Mouse (Mus musculus) gastrocnemius, postnatal 4 days (tissue): Measurements from ENCODE around the gene Syap1. TPM values are rescaled to one million over a fixed set of nuclear protein-coding genes. Genes with fewer than 3 reads are reported as not detected.
"Not testable (repeated sequence)": the region's sequence is repeated elsewhere in the genome, so short reads cannot be mapped to it uniquely, and the experiment has no call there.

Experiments used
- DNase-seq, 2 experiments: peaks; one replicate each; pipeline ENCODE4 v3.0.0; 2021 to 2022; ENCODE audit warnings: low spot score in 2 of 2, mixed read lengths in 2 of 2
- microRNA-seq: library from miRNA; unstranded; fragments of <30 nt; microRNA quantifications from one replicate; pipeline ENCODE4 v1.2.0, GENCODE M21; 2021
- total RNA-seq, 2 experiments: library from RNA; stranded (reverse); gene quantifications; 2 replicates each; pipeline ENCODE4 v1.2.3; 2021

Syap1 gene
- total RNA-seq, 2 experiments from 2014 or later, result 42.7 to 43.8 TPM

GRCm38 (mm10) chrX:162831036-162831435 lies 57.2 kb downstream of the Syap1 start:
- DNase-seq, result no peak

- not testable (repeated sequence) for DNase-seq
Observed at GRCm38 (mm10) chrX:162830313-162830712, 57.9 kb downstream of the Syap1 start.

GRCm38 (mm10) chrX:162829741-162830140 lies 58.5 kb downstream of the Syap1 start:
- DNase-seq, result no peak

GRCm38 (mm10) chrX:162829203-162829708 lies 59.0 kb downstream of the Syap1 start, which contains the start of gene Txlng:
Gene Txlng, minus strand, starts transcription at chrX:162829454.
- DNase-seq, result peak; percentile 75 to 92

- DNase-seq, result peak in 1 of 2 experiments; percentile 8
Observed at GRCm38 (mm10) chrX:162828783-162829182, 59.5 kb downstream of the Syap1 start.

GRCm38 (mm10) chrX:162828016-162828415 lies 60.2 kb downstream of the Syap1 start:
- DNase-seq, result no peak

Small RNA genes lying within 50 kb of the gene (microRNA-seq; reads per million reads assigned to microRNA genes)
- not detected for gene Mir3473a

Other genes with a start within 250 kb of the Syap1 start
- 1 to 10 TPM; 7.7 to 9.2 TPM for gene Reps2, start 244.8 kb downstream of the Syap1 start, total RNA-seq
- gene Rbbp7, start 128.0 kb downstream of the Syap1 start, total RNA-seq, result 100 to 1,000 TPM; 205 to 207 TPM
- gene Txlng, start 59.0 kb downstream of the Syap1 start, total RNA-seq, result 10 to 100 TPM in 1 of 2 experiments, 1 to 10 TPM in 1; 8.4 to 11.0 TPM
- gene Ctps2, start 12.8 kb upstream of the Syap1 start, total RNA-seq, result 10 to 100 TPM; 23.6 to 28.3 TPM
- gene S100g, start 76.2 kb upstream of the Syap1 start, total RNA-seq, result not detected